In the genomic region with DNA sequence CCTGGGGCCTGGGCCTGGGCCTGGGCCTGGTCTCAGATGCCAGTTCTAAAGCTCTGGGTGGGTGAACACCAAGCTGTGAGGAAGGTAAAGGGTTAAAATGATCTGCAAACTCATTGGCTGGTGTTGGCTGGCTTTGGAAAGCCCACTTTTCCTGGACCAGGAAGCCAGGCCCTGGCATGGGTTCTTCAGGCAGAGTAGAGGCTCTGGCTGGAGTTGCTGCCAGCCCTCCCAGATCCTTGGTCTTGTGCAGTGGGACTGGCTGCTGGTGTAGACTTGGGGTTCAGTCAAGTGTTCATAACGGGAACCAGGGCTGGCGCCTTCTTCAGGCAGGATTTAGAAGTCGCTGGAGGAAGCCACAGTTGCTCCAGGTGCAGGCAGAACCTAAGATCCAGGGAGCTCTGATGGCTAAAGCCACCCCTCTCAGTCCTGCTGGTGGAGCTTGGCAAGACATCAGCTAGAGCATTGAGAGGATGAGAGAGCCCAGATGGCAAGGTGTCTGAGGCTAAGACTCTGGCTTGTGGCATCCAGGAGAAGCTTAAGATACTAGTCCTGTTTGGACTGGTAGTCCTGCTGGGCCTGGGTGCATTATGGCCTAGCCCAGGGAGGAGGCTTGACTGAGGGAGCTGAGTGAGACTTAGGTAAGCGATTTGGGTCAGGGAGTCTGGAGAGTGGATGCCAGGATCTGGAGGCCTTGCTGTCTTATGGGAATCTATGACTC, we compare ENCODE assay signal across 23 mouse cellular contexts. TPM values are rescaled to one million over a fixed set of nuclear protein-coding genes. Genes with fewer than 3 reads are reported as not detected.
DNase-seq lines count a peak whose midpoint lies in the region.
"Had no signal": no experiment of that assay in that cellular context is flagged by ENCODE, and none has a peak within 500 bp of the region (broad histone marks: within the 10 kb centered on the region; RNA-seq: fewer than 3 reads in every experiment).

No protein-coding gene starts in this region.

- H3K4me1 ChIP-seq in heart, embryonic 10.5 days, result peaks cover 16% of the 10 kb centered on the region; the same call in 1 of the 2 replicates
- H3K4me1 ChIP-seq: embryonic facial prominence, embryonic 12.5 days; hindbrain, embryonic 13.5 days; neural tube, embryonic 15.5 days had no signal

- WGBS in heart, embryonic 10.5 days, result 72% methylated on average over 4 of the region's 4 CpGs

- no peaks in the 10 kb centered on the region for H3K27me3 ChIP-seq in heart, embryonic 10.5 days (ENCODE audit: insufficient read depth, poor library complexity, severe bottlenecking)
- H3K27me3 ChIP-seq: embryonic facial prominence, embryonic 12.5 days; heart, embryonic 12.5 days; hindbrain, embryonic 13.5 days; neural tube, embryonic 15.5 days; Patski had no signal

- H3K36me3 ChIP-seq in heart, embryonic 10.5 days, result no peaks in the 10 kb centered on the region
- H3K36me3 ChIP-seq: embryonic facial prominence, embryonic 12.5 days; G1E; heart, embryonic 12.5 days; hindbrain, embryonic 13.5 days; neural tube, embryonic 15.5 days had no signal

- H3K4me3 ChIP-seq in heart, embryonic 10.5 days, result no peak overlapping the region
- H3K4me3 ChIP-seq: embryonic facial prominence, embryonic 12.5 days; heart, embryonic 12.5 days; hindbrain, embryonic 13.5 days; neural tube, embryonic 15.5 days had no signal

- intact Hi-C loops in heart, postnatal 25 days (cut with DNase I), result no loop called here

- DNase-seq in heart, embryonic 10.5 days (ENCODE audit: low spot score), result no peak
- DNase-seq in heart, postnatal 25 days (ENCODE audit: low spot score), result no peak
- peak; percentile 54 to 62 for DNase-seq in right cerebral cortex, postnatal 10 days (ENCODE audit: low spot score in 2 of 2)
- no peak for DNase-seq in right cerebral cortex, adult 18-20 months
- DNase-seq in cerebellum, adult 8-10 months, result peak; percentile 10
- DNase-seq in cerebellum, postnatal 36 days, result peak; percentile 8 to 27
- DNase-seq in adrenal gland, adult 18-20 months (ENCODE audit: low spot score in 2 of 2), result no peak
- DNase-seq in liver, result no peak
- DNase-seq: adrenal gland, adult 2 months; gastrocnemius, postnatal 10 days; heart, postnatal 10 days; kidney, adult 2 months; liver, postnatal 0 days; thymus, adult 18-20 months; thymus, postnatal 36 days had no signal

- 0 out of 2 replicates have a peak overlapping the region, but pooled peaks have one; percentile 42 for H3K27ac ChIP-seq in heart, embryonic 10.5 days
- H3K27ac ChIP-seq: embryonic facial prominence, embryonic 12.5 days; hindbrain, embryonic 13.5 days; kidney, postnatal 0 days; macrophage; neural tube, embryonic 15.5 days had no signal

- H3K9me3 ChIP-seq in heart, embryonic 10.5 days, result no peaks in the 10 kb centered on the region
- H3K9me3 ChIP-seq: embryonic facial prominence, embryonic 12.5 days; G1E; hindbrain, embryonic 13.5 days; neural tube, embryonic 15.5 days had no signal

RNA-seq across cellular contexts. Expression of gene Slc30a1, which starts 42.6 kb away (rescaled TPM):
- polyA plus RNA-seq in heart, embryonic 10.5 days (2016; fragmentation: Nextera tagmentation; extraction: Ambion mirVana), result 1.8 and 2.5 TPM in 2 replicates
- 10 to 100 TPM; 18.4 to 25.6 TPM for total RNA-seq in heart, postnatal 25 days (2021)
- 10 to 100 TPM; 15.9 to 19.1 TPM for total RNA-seq in adrenal gland, adult 18-20 months (2021)

RNA-seq across cellular contexts. Expression of gene Nek2, which starts 42.7 kb away (rescaled TPM):
- 41.4 and 43.0 TPM in 2 replicates for polyA plus RNA-seq in heart, embryonic 10.5 days (2016; fragmentation: Nextera tagmentation; extraction: Ambion mirVana)
- under 1 TPM; 0.57 to 0.78 TPM for total RNA-seq in heart, postnatal 25 days (2021)
- 1 to 10 TPM in 1 of 2 experiments, under 1 TPM in 1; 0.45 to 1.3 TPM for total RNA-seq in adrenal gland, adult 18-20 months (2021)

Comparison
In these comparisons a context has a peak if more than half of its experiments do, and no peak if none do; other contexts are left out.
1. DNase-seq: peak in right cerebral cortex, postnatal 10 days (2 of 2), cerebellum, adult 8-10 months (single experiment) and cerebellum, postnatal 36 days (2 of 2); none in heart, embryonic 10.5 days (single experiment), heart, postnatal 25 days (single experiment), right cerebral cortex, adult 18-20 months (single experiment), adrenal gland, adult 18-20 months (0 of 2) and liver (single experiment).